Mouse (Mus musculus): Measurements from ENCODE around the gene Vmn1r157. TPM values are rescaled to one million over a fixed set of nuclear protein-coding genes. Genes with fewer than 3 reads are reported as not detected.
"Not testable (repeated sequence)": the region's sequence is repeated elsewhere in the genome, so short reads cannot be mapped to it uniquely, and the experiment has no call there.

Vmn1r157 gene
- total RNA-seq (2014; fragmentation: Nextera tagmentation) (not detected in 2 replicates), total RNA-seq (2017) (not detected in 2 replicates), polyA plus RNA-seq (2012) (not detected in 2 replicates)

- H3K27me3 ChIP-seq (ENCODE audit: insufficient read depth, low read length); H3K9me3 ChIP-seq (replicated peaks); H3K36me3 ChIP-seq (replicated peaks); H3K4me3 ChIP-seq (ENCODE audit: low read depth, low read length); ATAC-seq (ENCODE audit: extremely low read depth, insufficient number of reproducible peaks, low FRiP score, poor library complexity, severe bottlenecking); DNase-seq (ENCODE audit: low spot score); H3K4me1 ChIP-seq (ENCODE audit: insufficient read depth, low read depth, low read length): not testable (repeated sequence)
Measured at GRCm38 (mm10) chr7:22761397-22761796, at the start of gene Vmn1r157. TSS of gene Vmn1r157 (plus strand) at chr7:22761697.

- H3K27me3 ChIP-seq (ENCODE audit: insufficient read depth, low read length); H3K4me1 ChIP-seq (ENCODE audit: insufficient read depth, low read depth, low read length); H3K9me3 ChIP-seq (replicated peaks); DNase-seq (ENCODE audit: low spot score); H3K36me3 ChIP-seq (replicated peaks); H3K4me3 ChIP-seq (ENCODE audit: low read depth, low read length); ATAC-seq (ENCODE audit: extremely low read depth, insufficient number of reproducible peaks, low FRiP score, poor library complexity, severe bottlenecking): not testable (repeated sequence)
Measured at GRCm38 (mm10) chr7:22719610-22720009, 41.9 kb upstream of the Vmn1r157 start, which contains the start of gene Gm4567. TSS of gene Gm4567 (minus strand) at chr7:22719710.

- not testable (repeated sequence) for H3K4me1 ChIP-seq (ENCODE audit: insufficient read depth, low read depth, low read length); ATAC-seq (ENCODE audit: extremely low read depth, insufficient number of reproducible peaks, low FRiP score, poor library complexity, severe bottlenecking); H3K36me3 ChIP-seq (replicated peaks); H3K4me3 ChIP-seq (ENCODE audit: low read depth, low read length); H3K9me3 ChIP-seq (replicated peaks); H3K27me3 ChIP-seq (ENCODE audit: insufficient read depth, low read length); DNase-seq (ENCODE audit: low spot score)
Measured at GRCm38 (mm10) chr7:22775981-22776380, 14.5 kb downstream of the Vmn1r157 start.

- not testable (repeated sequence) for H3K4me3 ChIP-seq (ENCODE audit: low read depth, low read length); H3K4me1 ChIP-seq (ENCODE audit: insufficient read depth, low read depth, low read length); H3K9me3 ChIP-seq (replicated peaks); H3K36me3 ChIP-seq (replicated peaks); ATAC-seq (ENCODE audit: extremely low read depth, insufficient number of reproducible peaks, low FRiP score, poor library complexity, severe bottlenecking); DNase-seq (ENCODE audit: low spot score); H3K27me3 ChIP-seq (ENCODE audit: insufficient read depth, low read length)
Measured at GRCm38 (mm10) chr7:22790682-22791081, 29.2 kb downstream of the Vmn1r157 start, which contains the start of gene Vmn1r158. TSS of gene Vmn1r158 (minus strand) at chr7:22790782.

Other genes starting within 250 kb of the Vmn1r157 start
- not detected in 2 replicates for gene Vmn1r152, start 238.7 kb upstream of the Vmn1r157 start, total RNA-seq (2014; fragmentation: Nextera tagmentation)
- gene Vmn1r152, start 238.7 kb upstream of the Vmn1r157 start, total RNA-seq (2017): 0.16 TPM in 1 of 2 replicates, not detected in the other
- gene Vmn1r152, start 238.7 kb upstream of the Vmn1r157 start, polyA plus RNA-seq (2012): not detected in 2 replicates
- gene Gm8677, start 226.8 kb upstream of the Vmn1r157 start, total RNA-seq (2014; fragmentation: Nextera tagmentation): not detected in 2 replicates
- not detected in 2 replicates for gene Gm8677, start 226.8 kb upstream of the Vmn1r157 start, total RNA-seq (2017)
- gene Gm8677, start 226.8 kb upstream of the Vmn1r157 start, polyA plus RNA-seq (2012): not detected in 2 replicates
- not detected in 2 replicates for gene Gm4201, start 196.4 kb upstream of the Vmn1r157 start, total RNA-seq (2014; fragmentation: Nextera tagmentation)
- gene Gm4201, start 196.4 kb upstream of the Vmn1r157 start, total RNA-seq (2017): not detected in 2 replicates
- not detected in 2 replicates for gene Gm4201, start 196.4 kb upstream of the Vmn1r157 start, polyA plus RNA-seq (2012)
- not detected in 2 replicates for gene Gm4565, start 173.6 kb upstream of the Vmn1r157 start, total RNA-seq (2014; fragmentation: Nextera tagmentation)
- gene Gm4565, start 173.6 kb upstream of the Vmn1r157 start, total RNA-seq (2017): not detected in 2 replicates
- gene Gm4565, start 173.6 kb upstream of the Vmn1r157 start, polyA plus RNA-seq (2012): not detected in 2 replicates
- gene Vmn1r155, start 103.7 kb upstream of the Vmn1r157 start, total RNA-seq (2014; fragmentation: Nextera tagmentation): not detected in 2 replicates
- gene Vmn1r155, start 103.7 kb upstream of the Vmn1r157 start, total RNA-seq (2017): not detected in 2 replicates
- not detected in 2 replicates for gene Vmn1r155, start 103.7 kb upstream of the Vmn1r157 start, polyA plus RNA-seq (2012)
- not detected in 2 replicates for gene Gm8693, start 69.4 kb upstream of the Vmn1r157 start, total RNA-seq (2014; fragmentation: Nextera tagmentation)
- not detected in 2 replicates for gene Gm8693, start 69.4 kb upstream of the Vmn1r157 start, total RNA-seq (2017)
- not detected in 2 replicates for gene Gm8693, start 69.4 kb upstream of the Vmn1r157 start, polyA plus RNA-seq (2012)
- not detected in 2 replicates for gene Gm4567, start 42.0 kb upstream of the Vmn1r157 start, total RNA-seq (2014; fragmentation: Nextera tagmentation)
- not detected in 2 replicates for gene Gm4567, start 42.0 kb upstream of the Vmn1r157 start, total RNA-seq (2017)
- gene Gm4567, start 42.0 kb upstream of the Vmn1r157 start, polyA plus RNA-seq (2012): not detected in 2 replicates
- not detected in 2 replicates for gene Vmn1r158, start 29.1 kb downstream of the Vmn1r157 start, total RNA-seq (2014; fragmentation: Nextera tagmentation)
- not detected in 2 replicates for gene Vmn1r158, start 29.1 kb downstream of the Vmn1r157 start, total RNA-seq (2017)
- not detected in 2 replicates for gene Vmn1r158, start 29.1 kb downstream of the Vmn1r157 start, polyA plus RNA-seq (2012)
- gene Vmn1r159, start 81.9 kb downstream of the Vmn1r157 start, total RNA-seq (2014; fragmentation: Nextera tagmentation): not detected in 2 replicates
- not detected in 2 replicates for gene Vmn1r159, start 81.9 kb downstream of the Vmn1r157 start, total RNA-seq (2017)
- not detected in 2 replicates for gene Vmn1r159, start 81.9 kb downstream of the Vmn1r157 start, polyA plus RNA-seq (2012)
- gene Vmn1r160, start 109.5 kb downstream of the Vmn1r157 start, total RNA-seq (2014; fragmentation: Nextera tagmentation): not detected in 2 replicates
- gene Vmn1r160, start 109.5 kb downstream of the Vmn1r157 start, total RNA-seq (2017): not detected in 2 replicates
- gene Vmn1r160, start 109.5 kb downstream of the Vmn1r157 start, polyA plus RNA-seq (2012): not detected in 2 replicates
- gene Gm4214, start 223.0 kb downstream of the Vmn1r157 start, total RNA-seq (2014; fragmentation: Nextera tagmentation): not detected in 2 replicates
- not detected in 2 replicates for gene Gm4214, start 223.0 kb downstream of the Vmn1r157 start, total RNA-seq (2017)
- gene Gm4214, start 223.0 kb downstream of the Vmn1r157 start, polyA plus RNA-seq (2012): not detected in 2 replicates